Mouse (Mus musculus): ENCODE results near the gene 4930442H23Rik. TPM values are rescaled to one million over a fixed set of nuclear protein-coding genes. Genes with fewer than 3 reads are reported as not detected.
"Not testable (repeated sequence)": the region's sequence is repeated elsewhere in the genome, so short reads cannot be mapped to it uniquely, and the experiment has no call there.

4930442H23Rik gene
- polyA plus RNA-seq, 1 experiment from 2014 or later: 0.16 TPM

DNA sequence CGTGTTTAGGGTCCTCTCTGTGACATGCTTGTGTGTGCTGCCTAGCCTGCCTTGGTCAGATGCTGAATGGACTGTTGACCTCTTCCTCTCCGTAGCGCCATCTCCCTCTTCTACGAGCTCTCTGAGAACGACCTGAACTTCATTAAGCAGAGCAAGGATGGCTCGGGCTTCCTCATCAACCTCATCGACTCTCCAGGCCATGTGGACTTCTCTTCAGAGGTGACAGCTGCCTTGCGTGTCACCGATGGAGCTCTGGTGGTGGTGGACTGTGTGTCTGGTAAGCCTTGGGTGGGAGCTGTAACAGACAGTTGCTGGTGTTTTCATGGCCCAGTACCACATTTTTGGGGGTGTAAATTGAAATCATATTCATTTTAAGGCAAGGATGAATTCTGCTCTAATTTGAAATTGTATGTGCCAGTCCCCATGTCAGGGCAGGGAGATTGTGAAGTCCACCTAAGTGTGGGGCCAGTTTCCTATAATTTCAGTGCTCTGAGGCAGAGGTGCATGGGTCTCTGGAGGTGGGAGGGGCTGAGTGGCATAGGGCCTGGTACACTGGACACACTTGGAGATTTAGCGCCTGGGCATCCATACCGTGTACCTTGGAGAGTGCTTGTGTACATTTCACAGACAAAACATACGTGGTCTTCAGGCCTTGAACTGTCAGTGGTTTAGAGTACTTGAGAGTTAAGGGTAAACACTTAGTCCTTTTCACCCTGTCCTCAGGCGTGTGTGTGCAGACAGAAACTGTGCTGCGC, 5.5 kb downstream of the 4930442H23Rik start:
- peaks cover 5% of the 10 kb centered on the region; the same call in 1 of the 2 replicates for H3K4me1 ChIP-seq (ENCODE audit: insufficient read depth, low read depth, low read length)
- no peak for ATAC-seq
- no peak overlapping the region for H3K27ac ChIP-seq (ENCODE audit: low read length)
- peak overlapping the region; percentile 77 for H3K4me2 ChIP-seq (replicated peaks; ENCODE audit: low read depth, low read length)
- DNase-seq (ENCODE audit: low spot score): no peak
- H3K9ac ChIP-seq (replicated peaks; ENCODE audit: low read depth): peak overlapping the region; percentile 97
- TF ChIP-seq CTCF (IDR thresholded peaks at IDR 0.05) (no peak), EP300 (IDR thresholded peaks at IDR 0.05) (no peak)
- H3K27me3 ChIP-seq (replicated peaks; ENCODE audit: insufficient read depth, low read length): no peaks in the 10 kb centered on the region
- WGBS: 46% methylated on average over 14 of the region's 14 CpGs
- peaks cover 45% of the 10 kb centered on the region for H3K36me3 ChIP-seq (ENCODE audit: insufficient read depth, low read length)
- peak overlapping the region; percentile 82 for H3K4me3 ChIP-seq (ENCODE audit: low read depth, low read length)
- no peaks in the 10 kb centered on the region for H3K9me3 ChIP-seq (ENCODE audit: low read length)

DNA sequence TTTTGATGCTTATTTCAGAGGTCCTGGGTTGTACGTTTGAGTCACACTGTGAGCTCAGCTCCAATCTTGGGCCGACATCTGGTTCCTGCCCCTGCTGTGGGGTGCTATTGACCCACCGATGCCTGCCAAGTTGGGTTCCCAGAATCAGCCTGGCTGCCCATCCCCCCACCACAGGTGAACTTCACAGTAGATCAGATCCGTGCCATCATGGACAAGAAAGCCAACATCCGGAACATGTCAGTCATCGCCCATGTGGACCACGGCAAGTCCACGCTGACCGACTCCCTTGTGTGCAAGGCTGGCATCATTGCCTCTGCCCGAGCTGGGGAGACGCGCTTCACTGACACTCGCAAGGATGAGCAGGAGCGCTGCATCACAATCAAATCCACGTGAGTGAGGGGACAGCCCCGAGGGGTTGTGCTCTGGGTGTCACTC, 6.1 kb downstream of the 4930442H23Rik start:
- ATAC-seq: no peak
- peak overlapping the region; percentile 97 for H3K9ac ChIP-seq (replicated peaks; ENCODE audit: low read depth)
- H3K4me2 ChIP-seq (replicated peaks; ENCODE audit: low read depth, low read length): peak overlapping the region; percentile 77
- H3K36me3 ChIP-seq (ENCODE audit: insufficient read depth, low read length): peaks cover 45% of the 10 kb centered on the region
- peak overlapping the region; percentile 93 for H3K27ac ChIP-seq (ENCODE audit: low read length)
- no peaks in the 10 kb centered on the region for H3K27me3 ChIP-seq (replicated peaks; ENCODE audit: insufficient read depth, low read length)
- peaks cover 5% of the 10 kb centered on the region; the same call in 1 of the 2 replicates for H3K4me1 ChIP-seq (ENCODE audit: insufficient read depth, low read depth, low read length)
- 7% methylated on average over 16 of the region's 16 CpGs for WGBS
- TF ChIP-seq EP300 (IDR thresholded peaks at IDR 0.05) (no peak), CTCF (IDR thresholded peaks at IDR 0.05) (no peak)
- peak; percentile 41 for DNase-seq (ENCODE audit: low spot score)
- H3K4me3 ChIP-seq (ENCODE audit: low read depth, low read length): peak overlapping the region; percentile 82
- no peaks in the 10 kb centered on the region for H3K9me3 ChIP-seq (ENCODE audit: low read length)

DNA sequence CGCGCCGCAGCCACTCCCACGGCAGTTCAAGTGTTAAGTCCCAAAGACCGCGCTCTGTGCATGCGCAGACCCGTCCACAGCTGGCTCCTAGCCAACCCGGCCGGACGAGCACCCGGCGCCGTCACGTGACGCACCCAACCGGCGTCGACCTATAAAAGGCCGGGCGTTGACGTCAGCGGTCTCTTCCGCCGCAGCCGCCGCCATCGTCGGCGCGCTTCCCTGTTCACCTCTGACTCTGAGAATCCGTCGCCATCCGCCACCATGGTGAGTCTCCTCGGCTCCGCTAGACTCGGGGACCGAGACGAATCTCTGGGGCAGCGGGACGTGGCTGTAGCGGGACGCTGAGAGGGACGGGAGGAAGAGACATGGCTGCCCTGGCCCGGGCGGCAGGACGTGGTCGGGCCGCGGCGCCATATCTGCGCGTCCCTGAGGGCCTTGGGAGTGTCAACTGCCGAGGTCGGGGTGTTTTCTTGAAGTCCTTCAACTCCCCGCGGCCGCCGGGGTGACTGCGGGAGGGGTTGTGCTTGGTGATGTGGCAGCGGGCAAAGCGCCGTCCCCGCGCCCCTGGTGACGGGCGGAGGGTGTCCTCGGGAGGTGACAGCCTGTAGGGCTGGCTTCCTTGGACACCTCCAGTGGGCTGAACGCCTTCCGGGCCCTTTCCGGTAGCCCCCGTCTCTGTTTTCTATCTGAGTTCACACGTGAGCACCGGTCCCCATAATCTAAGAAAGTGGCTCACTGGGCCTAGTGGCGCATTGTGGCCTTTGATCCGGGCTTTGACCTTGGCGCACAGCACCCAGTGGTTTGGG, 7.0 kb downstream of the 4930442H23Rik start, which contains the start of gene Eef2:
Gene Eef2 (plus strand): TSS at position 166 of the 806 bp plus-strand sequence.
- peak; percentile 85 for ATAC-seq
- TF ChIP-seq CTCF (IDR thresholded peaks at IDR 0.05): no peak
- TF ChIP-seq EP300 (IDR thresholded peaks at IDR 0.05): peak; percentile 1; the same call in 1 of the 2 replicates
- Histone ChIP-seq H3K4me1 (ENCODE audit: insufficient read depth, low read depth, low read length) (peaks cover 5% of the 10 kb centered on the region; the same call in 1 of the 2 replicates), H3K27ac (ENCODE audit: low read length) (peak within 1 kb of the TSS; percentile 93), H3K27me3 (replicated peaks; ENCODE audit: insufficient read depth, low read length) (no peaks in the 10 kb centered on the region), H3K36me3 (ENCODE audit: insufficient read depth, low read length) (peaks cover 42% of the 10 kb centered on the region), H3K9ac (replicated peaks; ENCODE audit: low read depth) (peak within 1 kb of the TSS; percentile 97), H3K4me3 (ENCODE audit: low read depth, low read length) (peak within 1 kb of the TSS; percentile 82), H3K9me3 (ENCODE audit: low read length) (no peaks in the 10 kb centered on the region), H3K4me2 (replicated peaks; ENCODE audit: low read depth, low read length) (peak within 1 kb of the TSS; percentile 77)
- peak; percentile 98 for DNase-seq (ENCODE audit: low spot score)
- under 1% methylated on average over 76 of the region's 77 CpGs for WGBS

DNA sequence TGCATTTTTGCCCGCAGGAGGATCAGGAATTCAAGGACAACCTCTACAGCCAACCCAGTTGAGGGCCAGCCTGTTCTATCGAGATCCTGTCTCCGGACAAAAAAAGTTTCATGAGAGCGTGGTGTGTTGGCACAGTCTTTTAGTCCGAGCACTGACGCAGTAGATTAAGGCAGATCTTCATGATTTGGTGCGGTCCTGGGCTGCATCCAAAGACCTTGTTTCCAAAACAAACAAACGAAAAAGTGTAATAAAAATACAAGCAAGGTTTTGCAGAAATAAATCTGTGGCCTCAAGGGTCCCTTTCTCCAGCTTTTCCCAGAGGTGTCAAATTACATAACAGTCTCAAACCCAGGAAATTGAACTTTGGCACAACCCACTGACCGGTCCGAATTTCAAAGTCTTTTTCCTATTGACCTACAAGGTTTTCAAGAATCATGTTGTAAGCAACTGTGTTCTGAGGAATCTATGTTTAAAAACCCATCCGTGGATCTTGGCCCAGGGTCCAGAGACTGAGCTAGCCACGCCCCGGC, 7.6 kb downstream of the 4930442H23Rik start:
- Histone ChIP-seq H3K27ac (ENCODE audit: low read length) (peak overlapping the region; percentile 80), H3K36me3 (ENCODE audit: insufficient read depth, low read length) (peaks cover 35% of the 10 kb centered on the region), H3K27me3 (replicated peaks; ENCODE audit: insufficient read depth, low read length) (no peaks in the 10 kb centered on the region), H3K9me3 (ENCODE audit: low read length) (no peaks in the 10 kb centered on the region), H3K9ac (replicated peaks; ENCODE audit: low read depth) (0 out of 2 replicates have a peak overlapping the region, but pooled peaks have one; percentile 19), H3K4me1 (ENCODE audit: insufficient read depth, low read depth, low read length) (peaks cover 5% of the 10 kb centered on the region; the same call in 1 of the 2 replicates), H3K4me3 (ENCODE audit: low read depth, low read length) (peak overlapping the region; percentile 82), H3K4me2 (replicated peaks; ENCODE audit: low read depth, low read length) (peak overlapping the region; percentile 46)
- TF ChIP-seq EP300 (IDR thresholded peaks at IDR 0.05) (peak; percentile 22), CTCF (IDR thresholded peaks at IDR 0.05) (no peak)
- DNase-seq (ENCODE audit: low spot score) (no peak), ATAC-seq (peak; percentile 18)
- 2% methylated on average over 13 of the region's 13 CpGs for WGBS

DNA sequence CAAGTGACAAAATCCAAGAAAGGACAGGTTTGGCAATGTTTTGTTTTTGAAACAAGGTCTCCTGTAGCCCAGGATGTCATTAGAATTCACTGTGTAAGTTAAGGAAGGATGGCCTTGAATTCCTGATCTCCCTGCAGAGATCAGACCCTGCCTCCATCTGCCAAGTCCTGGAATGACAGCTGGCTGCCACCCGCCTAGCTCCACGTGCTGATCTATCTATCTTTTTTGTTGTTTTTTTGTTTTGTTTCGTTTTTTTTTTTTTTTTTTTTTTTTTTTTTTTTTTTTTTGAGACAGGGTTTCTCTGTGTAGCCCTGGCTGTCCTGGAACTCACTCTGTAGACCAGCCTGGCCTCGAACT, 8.3 kb downstream of the 4930442H23Rik start:
- 2% methylated on average over 4 of the region's 4 CpGs for WGBS
- not testable (repeated sequence) for H3K9ac ChIP-seq (replicated peaks; ENCODE audit: low read depth)

More for the DNA sequence above, 8.3 kb downstream of the 4930442H23Rik start:
- H3K4me1 ChIP-seq (ENCODE audit: insufficient read depth, low read depth, low read length); H3K27me3 ChIP-seq (replicated peaks; ENCODE audit: insufficient read depth, low read length); DNase-seq (ENCODE audit: low spot score); H3K9me3 ChIP-seq (ENCODE audit: low read length); ATAC-seq: not testable (repeated sequence)
- H3K36me3 ChIP-seq (ENCODE audit: insufficient read depth, low read length): peaks cover 28% of the 10 kb centered on the region
- peak overlapping the region; percentile 46 for H3K4me2 ChIP-seq (replicated peaks; ENCODE audit: low read depth, low read length)
- 0 out of 2 replicates have a peak overlapping the region, but pooled peaks have one; percentile 4 for H3K4me3 ChIP-seq (ENCODE audit: low read depth, low read length)
- peak overlapping the region; percentile 80; the same call in 1 of the 2 replicates for H3K27ac ChIP-seq (ENCODE audit: low read length)

Data from lung, postnatal 0 days (tissue).